Mouse (Mus musculus): ENCODE data around the gene Uap1.
"Not testable (repeated sequence)": the region's sequence is repeated elsewhere in the genome, so short reads cannot be mapped to it uniquely, and the experiment has no call there.

Gene Uap1

DNA sequence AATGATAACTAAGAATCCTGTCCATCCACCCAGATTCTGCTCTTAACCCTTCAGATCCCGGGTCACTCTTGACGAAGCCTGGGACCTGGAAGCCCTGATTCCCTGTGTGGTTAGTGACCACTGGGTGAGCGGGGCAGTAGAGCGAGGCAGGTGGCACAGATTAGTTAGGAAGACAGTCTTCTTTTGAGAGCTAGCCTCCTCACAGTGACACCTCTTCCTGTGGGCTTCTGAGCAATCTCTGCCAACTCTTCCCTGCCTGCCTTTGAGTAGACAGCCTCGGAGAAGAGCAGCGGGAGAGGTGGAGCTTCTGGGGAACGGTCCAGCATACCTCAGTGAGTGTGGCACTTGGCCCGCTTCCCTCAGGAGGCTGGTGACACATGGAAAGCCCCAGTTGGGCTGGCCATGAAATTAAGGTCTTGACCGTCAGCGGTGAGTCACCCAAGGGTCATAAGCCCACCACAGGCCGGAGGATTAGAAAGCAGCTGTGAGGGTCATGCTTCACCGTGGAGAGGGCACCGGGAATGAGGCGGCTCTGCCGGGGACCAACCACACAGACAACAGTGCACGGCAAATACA lies 63.0 kb downstream of the Uap1 start:
- no peak for DNase-seq (ENCODE audit: low spot score)

DNA sequence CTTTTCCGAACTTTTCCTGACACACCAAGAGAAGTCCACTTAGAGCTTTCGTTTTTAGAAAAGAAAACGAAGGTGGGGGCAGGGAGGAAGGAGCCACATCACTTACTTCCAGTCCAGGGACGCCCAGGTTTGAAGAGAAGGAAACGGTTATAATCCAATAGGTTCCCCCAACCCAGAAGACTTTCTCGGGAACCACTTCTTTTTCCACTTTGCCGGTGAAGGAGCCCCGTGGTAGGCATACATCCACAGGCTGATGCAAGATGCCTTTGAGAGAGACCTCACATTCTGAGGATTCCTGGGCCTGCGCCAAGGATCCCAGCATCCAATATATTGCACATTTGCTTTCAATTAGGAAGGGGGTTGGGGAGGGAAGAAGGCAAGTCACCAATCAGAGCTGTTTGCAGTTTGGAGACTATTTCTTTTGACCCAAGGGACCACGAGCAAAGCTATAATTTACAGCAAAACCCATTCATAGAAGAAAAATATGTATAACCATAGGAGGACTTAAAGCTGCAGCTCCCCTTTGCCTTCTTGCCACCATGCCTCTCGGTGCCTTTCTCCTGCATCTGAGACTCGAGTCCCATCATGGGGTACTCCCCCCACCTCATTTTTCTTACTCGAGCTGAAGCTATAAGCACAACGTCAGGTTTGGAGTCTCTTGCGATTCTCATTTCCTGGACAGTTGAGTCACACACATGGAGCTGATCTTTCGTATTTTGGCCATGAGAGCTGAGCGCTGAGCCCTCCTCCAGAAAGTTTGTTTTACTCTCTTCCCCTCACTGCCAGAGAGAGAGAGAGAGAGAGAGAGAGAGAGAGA lies 64.0 kb downstream of the Uap1 start, which contains the start of gene Ddr2:
Gene Ddr2, minus strand, starts transcription at position 247 of the 817 bp plus-strand sequence.
- DNase-seq (ENCODE audit: low spot score): peak; percentile 66

DNA sequence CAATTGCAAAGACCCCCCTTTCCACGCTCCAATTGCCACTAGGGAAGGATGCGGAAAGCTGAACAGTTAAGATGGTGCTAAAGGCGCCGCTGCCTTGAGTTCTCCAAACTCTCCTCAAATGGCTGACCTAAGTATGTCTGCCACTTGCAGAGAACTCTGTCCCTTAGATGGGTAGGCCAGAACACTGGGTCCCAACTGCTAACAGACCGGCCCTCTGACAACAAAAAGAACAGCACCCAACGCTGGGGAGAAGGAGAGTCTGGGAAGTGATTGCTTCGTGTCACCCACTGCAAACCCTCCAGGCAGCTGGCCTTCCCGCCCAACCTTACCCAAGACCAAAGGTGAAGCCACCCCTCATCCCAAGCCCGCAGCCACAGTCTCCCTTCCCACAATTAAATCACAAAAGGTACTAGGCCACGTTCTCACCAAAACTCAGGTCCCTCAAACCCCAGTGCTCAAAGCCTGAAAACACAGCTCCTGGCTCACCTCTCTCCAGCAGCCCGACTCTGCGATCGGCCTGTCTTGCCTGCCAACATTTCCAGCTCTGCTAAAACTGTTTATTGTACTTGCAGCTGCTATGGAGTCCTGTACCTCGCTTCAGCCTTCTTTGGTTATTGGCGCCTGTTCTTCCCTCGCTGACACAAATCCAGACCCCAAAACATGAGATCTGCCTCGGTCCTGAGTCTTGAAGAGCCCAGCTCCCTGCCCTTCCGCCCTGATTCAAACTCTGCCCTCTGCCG lies 64.8 kb downstream of the Uap1 start:
- DNase-seq (ENCODE audit: low spot score): peak; percentile 28

DNA sequence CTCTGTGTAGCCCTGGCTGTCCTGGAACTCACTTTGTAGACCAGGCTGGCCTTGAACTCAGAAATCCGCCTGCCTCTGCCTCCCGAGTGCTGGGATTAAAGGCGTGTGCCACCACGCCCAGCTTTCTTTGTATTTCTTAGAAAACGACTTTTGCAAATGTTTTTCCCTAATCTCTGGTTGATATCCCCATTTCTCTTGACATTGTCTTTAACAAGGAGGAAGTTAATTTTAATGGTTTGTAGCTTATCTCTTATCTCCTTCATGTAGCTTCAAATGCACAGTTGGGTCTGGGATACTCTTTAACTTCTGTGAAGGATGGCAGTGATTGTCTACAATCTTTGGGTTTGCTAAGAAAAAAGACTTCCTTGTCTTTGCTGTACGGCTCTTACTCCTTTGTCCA lies 71.9 kb downstream of the Uap1 start:
- not testable (repeated sequence) for DNase-seq (ENCODE audit: low spot score)

All from ovary, postnatal 14 days (tissue).